Mouse (Mus musculus): ENCODE data around the gene Irf2.

Gene Irf2

DNA sequence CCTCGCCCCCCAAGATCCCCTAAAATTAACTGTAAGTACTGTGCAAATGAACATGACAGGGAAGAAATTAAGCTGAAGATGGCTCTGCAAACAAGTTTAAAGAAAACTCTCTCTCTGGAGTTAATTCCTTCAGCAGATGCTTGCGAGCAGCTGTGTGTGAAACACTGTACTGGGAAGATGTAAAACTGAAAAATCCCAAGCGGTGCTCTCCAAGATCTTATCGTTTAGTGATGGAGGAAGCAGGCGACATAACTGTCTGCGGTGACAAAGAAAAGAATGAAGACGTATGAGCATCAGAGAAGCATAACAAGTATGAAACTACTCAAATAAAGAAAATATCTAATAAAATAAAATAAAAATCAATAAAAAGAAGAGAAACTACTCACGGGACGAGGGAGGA is 18.1 kb downstream of the Irf2 start:
- DNase-seq (ENCODE audit: low spot score), result no peak

DNA sequence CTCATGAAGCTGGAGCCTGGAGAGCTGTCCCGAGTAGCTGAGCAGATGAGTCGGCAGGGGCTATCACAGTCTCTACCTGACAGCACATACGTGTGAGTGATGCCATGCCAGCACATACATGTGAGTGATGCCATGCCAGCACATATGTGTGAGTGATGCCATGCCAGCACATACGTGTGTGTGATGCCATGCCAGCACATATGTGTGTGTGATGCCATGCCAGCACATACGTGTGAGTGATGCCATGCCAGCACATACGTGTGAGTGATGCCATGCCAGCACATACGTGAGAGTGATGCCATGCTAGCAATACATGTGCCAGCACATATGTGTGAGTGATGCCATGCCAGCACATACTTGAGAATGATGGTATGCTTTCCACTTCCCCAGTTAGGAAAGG is 18.6 kb downstream of the Irf2 start:
- DNase-seq (ENCODE audit: low spot score), result no peak

DNA sequence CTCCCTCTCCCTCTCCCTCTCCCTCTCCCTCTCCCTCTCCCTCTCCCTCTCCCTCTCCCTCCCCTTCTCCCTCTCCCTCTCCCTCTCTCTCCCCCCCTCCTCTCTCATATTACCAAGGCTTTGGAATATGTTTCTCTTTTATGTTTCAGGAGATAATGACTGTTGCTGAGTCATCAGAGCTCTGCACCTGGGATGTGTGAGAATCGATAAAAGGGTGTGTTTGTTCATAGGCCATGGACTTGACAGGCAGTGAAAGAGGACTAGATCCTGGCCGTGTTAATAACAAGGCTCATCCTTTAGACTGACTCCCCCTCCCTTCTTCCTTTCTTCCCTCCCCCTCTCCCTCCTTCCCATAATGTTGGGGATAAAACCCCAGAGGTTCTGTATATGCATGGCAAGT is 19.1 kb downstream of the Irf2 start:
- no peak for DNase-seq (ENCODE audit: low spot score)

DNA sequence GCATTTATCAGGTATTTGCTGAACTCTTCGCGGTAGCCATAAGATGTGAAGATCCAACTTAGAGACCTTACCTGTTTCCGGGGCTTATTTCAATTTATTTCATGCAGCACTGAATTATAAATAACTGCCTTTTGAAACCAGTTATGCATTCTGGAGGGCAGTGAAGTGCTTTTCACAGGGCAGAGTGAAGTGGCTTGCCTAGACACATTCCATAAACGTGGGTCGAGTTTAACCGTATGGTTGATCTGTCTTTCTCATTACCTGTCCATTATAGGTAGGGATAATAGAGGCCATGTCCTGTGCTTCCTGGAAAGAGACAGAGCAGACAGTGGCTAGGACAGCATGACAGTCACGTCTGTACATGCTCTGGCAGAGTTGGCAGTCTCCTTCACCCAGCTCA is 20.0 kb downstream of the Irf2 start:
- no peak for DNase-seq (ENCODE audit: low spot score)

DNA sequence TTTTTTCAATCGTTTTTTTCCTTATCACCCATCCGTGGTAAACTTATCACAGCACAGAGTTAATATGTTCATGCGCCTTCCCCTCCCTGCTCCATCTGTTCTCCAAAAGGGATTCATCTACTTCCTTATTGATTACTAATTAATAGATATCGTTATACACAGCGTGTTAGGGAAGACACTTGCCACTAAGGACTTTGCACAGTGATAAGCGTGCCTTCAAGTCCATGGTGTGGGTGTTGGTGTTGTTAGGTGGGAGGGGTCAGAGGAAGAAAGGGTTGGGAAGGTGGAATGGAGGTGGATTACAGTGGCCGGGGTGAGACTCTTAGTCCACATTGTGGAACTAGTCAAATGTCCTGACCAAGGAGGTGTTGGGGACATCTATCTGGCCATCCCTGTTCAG is 21.2 kb downstream of the Irf2 start:
- DNase-seq (ENCODE audit: low spot score), result no peak

DNA sequence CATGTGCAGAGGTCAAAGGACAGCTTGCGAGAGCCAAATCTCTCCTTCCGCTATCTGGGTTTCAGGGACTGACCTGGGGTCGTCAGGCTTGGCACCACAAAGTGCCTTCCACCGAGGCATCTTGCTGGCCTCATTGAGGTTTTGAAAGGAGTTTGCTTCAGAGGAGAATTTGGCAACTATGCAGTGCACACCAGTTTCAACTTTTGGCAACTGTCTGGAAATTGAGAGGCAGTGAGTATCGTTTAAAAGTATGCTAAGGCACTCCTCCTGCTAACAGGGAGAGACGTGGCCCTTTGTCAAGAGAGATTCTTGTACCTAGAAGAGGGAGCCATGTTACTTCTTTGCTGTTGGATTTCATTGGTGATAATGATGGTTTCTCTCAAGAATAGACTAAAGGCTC is 21.9 kb downstream of the Irf2 start:
- DNase-seq (ENCODE audit: low spot score), result no peak

DNA sequence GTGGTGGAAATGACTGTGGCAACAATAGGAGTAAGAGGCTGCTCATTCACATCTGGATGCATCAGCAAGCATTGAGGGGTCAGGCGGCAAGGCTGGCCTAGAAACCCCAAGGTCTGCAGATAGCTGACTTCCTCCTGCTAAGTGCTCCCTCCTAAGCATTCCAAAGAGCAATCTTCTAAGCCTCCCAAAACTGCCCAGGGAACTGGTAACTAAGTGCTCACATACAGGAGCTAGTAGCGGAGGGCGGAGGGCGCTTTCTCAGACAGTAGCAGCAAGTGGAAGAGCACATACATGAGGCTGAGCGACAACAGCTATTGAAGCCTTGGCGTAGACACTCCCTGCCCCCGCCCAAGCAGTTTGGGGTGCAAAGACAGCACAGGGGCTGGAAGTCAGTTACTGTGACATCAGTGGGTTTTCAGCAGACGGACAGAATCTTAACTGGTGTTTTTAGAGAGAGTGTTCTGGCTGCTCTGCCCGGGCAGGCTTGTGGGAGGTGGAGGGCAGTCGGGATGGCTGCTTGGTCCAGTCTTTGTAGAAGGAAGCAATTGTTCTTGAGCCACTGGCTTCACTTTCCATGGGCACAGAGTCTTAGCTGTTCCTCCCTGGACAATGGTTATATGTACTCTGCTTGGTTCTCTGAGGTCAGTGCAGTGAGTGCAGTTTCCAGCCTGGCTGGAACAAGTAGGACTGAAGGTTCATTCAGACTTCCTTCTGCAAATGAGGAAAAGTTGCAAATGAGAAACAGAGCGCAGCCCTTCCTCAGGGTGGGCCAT is 30.1 kb downstream of the Irf2 start:
- DNase-seq (ENCODE audit: low spot score), result no peak

DNA sequence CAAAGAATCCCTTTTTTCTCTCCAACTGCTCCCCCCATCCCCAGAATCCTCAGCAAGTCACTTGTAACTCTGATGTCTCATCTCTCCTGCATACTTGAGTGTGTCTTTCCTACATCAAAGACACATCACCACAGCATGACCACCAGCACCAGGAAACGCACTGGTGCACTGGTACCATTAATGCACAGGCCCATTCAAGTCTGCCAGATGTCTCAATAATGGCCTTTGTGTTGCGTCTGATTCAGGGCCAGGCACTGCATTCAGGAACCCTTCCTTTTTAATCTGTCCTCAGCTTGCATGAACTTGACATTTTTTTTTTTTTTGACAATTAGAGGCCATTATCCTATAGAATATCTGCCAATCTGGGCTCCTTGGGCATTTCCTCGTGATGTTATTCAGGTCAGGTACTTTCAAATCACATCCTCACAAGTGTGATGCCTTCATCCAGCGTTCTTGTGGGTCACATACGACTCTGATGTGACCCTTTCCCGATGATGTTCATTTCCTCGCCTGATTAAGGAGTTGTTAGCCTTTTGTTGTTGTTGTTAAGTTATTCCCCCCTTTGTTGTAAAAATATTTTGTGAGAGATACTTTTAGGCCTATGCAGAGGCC is 31.5 kb downstream of the Irf2 start:
- DNase-seq (ENCODE audit: low spot score), result no peak

DNA sequence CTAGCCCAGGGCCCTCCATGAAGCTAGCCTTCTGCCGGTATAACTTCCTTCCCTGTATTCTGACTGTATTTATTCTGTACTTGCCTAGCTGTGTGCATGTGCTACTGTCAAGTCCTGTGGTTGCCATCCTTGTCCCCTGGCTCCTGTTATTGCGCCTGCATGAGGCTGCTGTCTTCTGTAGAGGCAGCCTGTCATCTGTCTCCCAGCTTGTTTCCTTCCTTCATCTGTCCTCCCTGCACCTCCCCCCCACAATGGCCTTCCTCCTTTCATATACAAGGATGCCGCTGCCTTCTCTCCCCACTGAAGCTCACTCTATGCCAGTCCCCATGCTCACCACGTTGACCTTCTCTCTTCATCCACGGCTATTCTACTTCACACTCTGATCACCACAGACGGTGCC is 33.3 kb downstream of the Irf2 start:
- DNase-seq (ENCODE audit: low spot score), result no peak

DNA sequence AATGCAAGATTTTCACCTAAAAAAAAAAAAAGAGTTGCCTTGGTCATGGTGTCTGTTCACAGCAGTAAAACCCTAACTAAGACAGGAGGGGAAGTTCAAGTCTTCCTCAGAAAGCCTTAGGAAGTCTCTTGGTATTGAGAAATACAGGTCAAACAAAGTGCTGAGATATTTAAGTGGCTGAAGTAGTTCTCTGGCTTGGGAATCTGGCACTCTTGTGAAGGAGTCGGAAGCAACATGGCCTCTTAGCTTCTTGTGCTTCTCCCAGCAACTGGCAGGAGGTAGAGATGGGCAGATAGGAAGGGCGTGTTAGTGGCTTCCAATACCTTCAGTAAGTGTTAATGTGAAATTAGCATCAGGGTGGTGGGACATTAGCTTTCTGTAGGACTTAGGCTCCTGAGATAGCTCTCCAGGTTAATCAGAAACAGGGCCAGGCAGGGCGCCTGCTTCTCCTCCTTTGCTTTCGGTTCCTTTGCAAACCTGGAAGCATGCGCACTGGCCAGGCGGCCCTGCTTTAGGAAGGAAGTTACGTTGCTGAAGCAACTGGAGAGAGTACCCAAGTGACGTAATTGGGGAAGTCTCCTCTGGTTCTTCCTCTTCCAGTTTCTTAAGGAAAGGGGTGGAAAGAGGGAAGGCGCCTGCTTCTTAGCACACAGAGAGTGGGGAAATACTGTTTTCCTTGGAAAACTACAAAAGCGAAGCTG is 38.4 kb downstream of the Irf2 start:
- DNase-seq (ENCODE audit: low spot score), result no peak

DNA sequence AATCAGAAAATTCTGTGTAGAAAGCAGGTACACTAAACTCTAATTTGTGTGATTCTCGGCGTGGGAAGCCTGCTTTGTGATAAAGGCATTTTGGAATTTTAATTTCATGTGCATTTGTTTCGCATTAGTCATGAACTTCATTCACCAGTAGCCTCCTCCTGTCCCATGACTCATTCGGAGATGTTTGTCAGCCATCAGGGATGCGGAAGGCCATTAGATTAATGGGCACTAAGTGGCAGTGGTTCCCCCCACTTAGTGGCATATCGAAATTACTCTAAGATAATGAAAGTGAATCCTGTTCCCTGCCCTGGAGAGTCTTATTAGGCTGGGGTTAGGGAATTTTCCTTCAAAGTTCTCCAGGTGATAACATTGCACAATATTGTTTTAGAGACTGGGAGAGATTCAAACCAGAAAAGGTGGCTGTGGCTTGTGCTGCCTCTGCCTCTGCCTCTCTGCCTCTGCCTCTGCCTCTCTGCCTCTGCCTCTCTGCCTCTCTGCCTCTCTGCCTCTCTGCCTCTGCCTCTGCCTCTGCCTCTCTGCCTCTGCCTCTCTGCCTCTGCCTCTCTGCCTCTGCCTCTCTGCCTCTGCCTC is 41.6 kb downstream of the Irf2 start:
- no peak for DNase-seq (ENCODE audit: low spot score)

DNA sequence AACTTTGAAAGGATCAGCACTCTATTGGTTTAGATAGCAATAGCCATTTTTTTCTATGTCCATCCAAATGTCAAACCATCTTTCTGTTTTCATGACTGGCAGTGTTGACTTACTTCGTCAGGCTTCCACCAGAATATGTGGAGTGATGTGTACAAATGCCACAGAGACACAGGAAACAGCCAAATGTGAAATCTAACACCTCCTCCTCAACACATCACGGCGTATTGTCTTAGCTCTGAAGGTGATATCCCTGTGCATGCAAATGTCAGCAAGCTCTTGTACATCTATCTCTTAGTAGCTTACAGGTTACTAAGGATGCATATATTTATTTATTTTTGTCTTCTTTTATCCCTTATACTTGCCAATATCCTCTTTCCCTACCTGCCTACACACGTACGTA is 42.7 kb downstream of the Irf2 start:
- no peak for DNase-seq (ENCODE audit: low spot score)

DNA sequence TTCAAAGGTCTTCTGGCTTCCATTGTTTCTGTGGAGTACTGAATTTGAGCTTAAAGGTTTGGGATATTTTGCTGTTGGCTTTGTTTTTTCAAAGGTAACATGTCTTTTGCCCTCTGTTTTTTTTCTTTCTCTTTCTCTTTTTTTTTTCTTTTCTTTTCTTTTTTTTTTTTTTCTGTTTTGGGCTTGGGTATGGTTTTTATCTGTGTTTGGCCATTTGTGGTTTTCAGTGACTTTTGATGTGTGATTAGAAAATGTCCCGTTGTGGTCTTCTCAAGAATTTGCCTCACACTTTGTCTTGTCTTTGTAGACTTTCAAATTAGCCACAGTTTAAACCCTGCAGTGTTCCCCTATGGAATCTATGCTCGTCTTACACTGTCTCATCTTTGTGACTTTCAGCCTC is 45.5 kb downstream of the Irf2 start:
- no peak for DNase-seq (ENCODE audit: low spot score)

DNA sequence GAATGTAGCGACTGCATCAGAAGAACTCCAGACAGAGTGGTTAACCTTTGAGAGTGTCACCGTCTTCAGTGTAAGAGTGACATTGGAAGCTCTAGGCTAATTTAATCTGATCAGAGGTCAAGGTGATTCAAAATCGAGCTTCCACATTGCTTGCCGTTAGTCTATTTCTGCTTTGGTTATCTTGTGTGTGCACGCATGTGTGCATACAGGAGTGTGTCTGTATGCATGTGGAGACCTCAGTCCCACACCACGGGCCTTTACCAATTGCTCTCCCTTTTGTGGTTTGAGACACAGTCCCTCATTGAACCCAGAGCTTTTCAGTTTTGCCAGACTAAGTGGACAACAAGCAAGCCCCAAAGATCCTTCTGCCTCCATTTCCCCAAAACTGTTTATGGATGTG is 46.4 kb downstream of the Irf2 start:
- no peak for DNase-seq (ENCODE audit: low spot score)

DNA sequence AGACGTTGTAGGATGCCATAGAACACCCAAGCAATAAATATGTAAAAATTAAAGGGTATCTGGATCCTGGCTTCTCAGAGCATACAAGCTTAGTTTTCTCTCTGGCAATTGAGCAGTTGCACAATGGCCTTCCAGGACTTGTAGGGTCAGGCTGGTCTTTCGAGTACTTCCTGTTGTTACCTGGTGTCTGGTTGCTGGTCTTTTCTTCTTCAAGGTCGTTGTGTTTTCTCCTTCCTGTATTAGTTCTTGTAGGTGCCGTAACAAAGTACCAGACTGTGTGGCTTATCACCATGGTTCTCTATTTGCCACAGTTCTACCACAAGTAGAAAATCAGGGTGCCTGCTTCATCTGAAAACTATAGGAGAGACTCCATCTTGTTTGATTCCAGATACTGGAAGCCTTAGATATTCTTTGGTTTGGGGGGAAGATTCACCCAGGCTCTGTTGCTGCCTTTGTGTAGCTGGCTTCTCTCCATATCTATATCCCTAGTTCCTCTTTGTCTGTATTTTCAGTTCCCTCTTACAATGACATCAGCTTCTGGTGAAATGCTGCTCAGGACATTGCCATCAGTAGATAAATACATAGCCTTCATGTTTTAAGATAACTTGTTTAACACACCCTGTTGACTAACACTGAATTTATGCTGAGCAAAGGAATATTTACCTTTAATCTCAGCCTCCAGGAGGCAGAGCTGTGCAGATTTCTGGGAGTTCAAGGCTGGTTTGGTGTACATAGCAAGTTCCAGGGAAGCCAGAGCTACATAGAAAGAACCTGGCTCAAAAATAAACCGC is 49.8 kb downstream of the Irf2 start:
- DNase-seq (ENCODE audit: low spot score), result no peak

DNA sequence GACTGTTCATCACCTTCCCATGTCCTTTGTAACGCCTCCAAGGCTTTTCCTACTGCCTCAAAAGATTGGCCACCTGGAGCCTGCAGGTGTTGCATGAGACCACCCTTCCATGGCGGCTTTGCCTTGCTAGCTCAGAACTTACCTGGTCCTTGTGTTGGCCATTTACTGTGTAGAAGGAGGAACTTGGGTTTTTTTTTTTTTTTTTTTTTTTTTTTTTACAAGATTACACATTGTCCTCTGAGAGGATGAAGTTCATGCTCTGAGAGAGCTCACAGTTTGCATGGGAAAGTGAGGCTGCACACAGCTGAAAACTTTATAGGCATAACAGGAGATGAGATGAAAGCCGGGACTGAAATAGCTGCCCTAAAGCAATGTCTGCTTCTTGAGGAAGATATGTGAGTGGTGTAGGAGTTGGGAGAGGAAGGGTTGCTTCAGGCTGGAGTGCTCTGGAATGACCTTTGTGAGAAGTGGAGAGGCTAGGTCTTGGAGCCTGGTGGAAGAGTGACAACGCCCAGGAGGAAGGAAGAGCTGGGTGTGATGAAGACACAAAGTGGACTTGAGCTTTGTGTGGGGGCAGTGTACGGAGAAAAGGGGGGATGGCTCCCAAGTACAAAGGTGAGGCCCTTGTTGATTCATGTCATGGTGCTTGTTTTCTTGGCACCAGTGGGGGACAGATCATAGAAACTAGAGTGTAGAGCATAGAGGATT is 52.3 kb downstream of the Irf2 start:
- DNase-seq (ENCODE audit: low spot score), result no peak

DNA sequence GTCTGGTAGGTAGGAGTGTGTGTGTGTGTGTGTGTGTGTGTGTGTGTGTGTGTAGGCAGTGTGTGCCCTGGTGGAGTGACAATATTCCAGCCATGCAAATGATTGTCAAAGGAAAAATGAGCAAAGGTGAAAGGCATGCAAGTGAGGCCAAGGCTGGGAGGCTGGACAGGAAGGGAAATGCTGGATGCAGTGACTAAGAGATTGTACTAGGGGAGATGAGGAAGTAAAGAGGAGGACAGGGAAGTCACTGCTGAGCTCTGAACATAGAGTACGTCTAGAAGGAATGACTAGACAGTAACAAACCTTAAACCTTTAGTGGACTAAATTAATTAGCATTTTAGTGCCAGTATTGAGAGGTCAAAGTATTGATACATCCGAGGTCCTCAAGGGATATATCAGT is 53.1 kb downstream of the Irf2 start:
- no peak for DNase-seq (ENCODE audit: low spot score)

DNA sequence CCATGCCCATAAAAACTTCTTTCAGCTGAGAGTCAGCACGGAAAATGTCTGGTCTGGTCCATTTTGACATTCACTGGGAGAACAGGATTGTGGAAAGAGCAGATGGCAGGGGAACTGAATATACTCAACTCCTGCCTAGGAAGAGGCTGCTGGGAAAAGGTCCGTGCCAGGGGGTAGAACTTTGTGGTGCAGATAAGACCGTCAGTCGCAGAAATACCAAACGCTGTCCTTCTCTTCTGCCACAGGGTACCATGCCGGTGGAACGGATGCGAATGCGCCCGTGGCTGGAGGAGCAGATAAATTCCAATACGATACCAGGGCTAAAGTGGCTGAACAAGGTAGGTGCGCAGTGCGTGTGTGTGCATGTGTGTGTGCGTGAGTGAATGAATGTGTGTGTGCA is 53.7 kb downstream of the Irf2 start:
- no peak for DNase-seq (ENCODE audit: low spot score)

DNA sequence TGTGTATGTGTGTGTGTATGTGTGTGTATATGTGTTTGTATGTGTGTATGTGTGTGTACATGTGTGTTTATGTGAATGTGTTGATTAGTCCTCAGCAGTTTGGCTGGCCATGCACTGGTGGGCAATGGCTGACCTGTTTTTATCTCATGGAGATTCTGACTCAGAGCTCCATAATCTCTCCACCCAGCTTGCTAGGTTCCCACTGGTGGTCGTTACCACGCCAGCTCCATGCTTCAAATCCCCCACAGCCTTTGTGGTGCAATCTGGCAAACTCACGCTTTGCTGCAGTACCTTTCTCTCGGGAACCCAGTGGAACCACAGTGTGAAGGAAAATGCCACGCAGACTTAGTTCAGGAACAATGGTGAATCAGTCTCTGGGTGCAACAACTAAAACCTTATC is 54.8 kb downstream of the Irf2 start:
- no peak for DNase-seq (ENCODE audit: low spot score)

DNA sequence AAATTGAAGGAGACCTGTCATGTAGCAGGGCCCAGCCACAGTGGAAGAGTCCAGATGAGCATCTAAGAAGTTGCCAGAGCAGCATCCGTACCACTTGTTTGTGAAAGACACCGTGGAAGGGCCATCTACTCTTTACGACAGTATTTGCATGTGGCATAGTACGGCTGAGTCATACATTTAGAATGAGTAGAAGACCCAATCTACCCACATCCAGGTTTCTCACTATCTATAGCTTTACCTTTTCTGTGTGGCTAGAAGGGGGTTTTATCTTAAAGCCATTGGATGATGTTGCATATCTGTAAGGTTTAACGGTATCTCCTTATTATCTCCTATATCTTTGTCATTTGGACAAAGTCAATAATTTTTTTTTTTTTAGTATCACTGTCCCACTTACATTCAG is 59.7 kb downstream of the Irf2 start:
- no peak for DNase-seq (ENCODE audit: low spot score)

DNA sequence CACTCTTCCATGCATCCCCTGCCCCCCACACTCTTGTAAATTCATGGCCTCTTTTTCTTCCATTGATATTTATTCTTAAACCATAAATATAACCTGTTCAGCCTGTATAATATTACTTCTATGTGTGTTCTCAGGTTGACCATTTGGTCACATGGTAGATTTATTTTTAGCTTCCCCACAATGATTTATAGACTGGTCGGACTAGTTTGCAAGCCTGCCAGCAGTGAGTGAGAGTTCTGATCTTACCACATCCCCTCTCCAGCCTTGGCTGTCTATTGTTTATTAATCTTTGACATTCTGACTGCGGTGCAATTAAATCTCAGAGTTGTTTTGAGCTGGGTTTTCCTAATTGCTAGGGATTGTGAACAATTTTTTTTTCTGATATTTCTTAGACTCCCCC is 60.2 kb downstream of the Irf2 start:
- no peak for DNase-seq (ENCODE audit: low spot score)
